Mouse (Mus musculus) lung, postnatal 0 days (tissue): ENCODE measurements around the gene Dnajb2.

Source experiments
- CTCF ChIP-seq: IDR thresholded peaks from 2 replicates; pipeline ENCODE4 v1.5.1; 2016; ENCODE audit warnings: antibody characterized with exemption, mild to moderate bottlenecking
- EP300 ChIP-seq: IDR thresholded peaks from 2 replicates; pipeline ENCODE4 v1.6.1; 2016; ENCODE audit warnings: antibody characterized with exemption, mild to moderate bottlenecking, control low read depth

DNA sequence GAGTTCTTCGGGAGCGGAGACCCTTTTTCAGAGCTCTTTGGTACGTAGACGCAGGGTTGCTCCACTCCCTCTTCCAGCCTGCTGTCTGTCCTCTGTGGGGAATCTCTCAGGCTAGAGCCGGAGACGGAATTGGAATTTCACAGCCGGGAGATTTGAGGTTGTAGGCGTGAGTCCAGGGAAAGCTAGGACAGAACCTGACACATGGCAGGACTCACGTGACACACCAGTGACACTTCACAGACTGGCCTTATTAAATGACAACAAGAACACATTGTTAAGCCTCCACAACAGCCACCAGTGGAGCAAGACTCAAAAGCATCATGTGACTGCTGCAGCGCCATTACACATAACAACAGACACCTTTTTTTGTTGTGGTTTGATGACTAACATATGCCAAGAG lies 3.4 kb downstream of the Dnajb2 start:
- no peak for TF ChIP-seq CTCF
- TF ChIP-seq EP300: no peak
